Mouse (Mus musculus) T-helper 1 cell (primary cell): Measurements from ENCODE around the gene Cdkn2aip.

Source experiments
- in situ Hi-C: fragments of 300-600 bp; cut with MboI, MseI; formaldehyde crosslinking; loops from one replicate; pipeline ENCODE4 v1.15.1; 2025; ENCODE audit warnings: high pct_unique_total_duplicates

Cdkn2aip gene

GRCm38 (mm10) chr8:47662716-47663115 is 51.0 kb downstream of the Cdkn2aip start:
- in situ Hi-C loops: loop anchor here (10.0 to 25.0 kb wide), 2 partner anchors 128 to 1500 kb away; partner anchors contain the start of genes Cfap97, Rwdd4a, Snx25 and Trappc11

GRCm38 (mm10) chr8:47660394-47660793 is 53.3 kb downstream of the Cdkn2aip start:
- in situ Hi-C loops: loop anchor here (10.0 to 25.0 kb wide), 2 partner anchors 126 to 1498 kb away; partner anchors contain the start of genes Cfap97, Rwdd4a, Snx25 and Trappc11

- in situ Hi-C loops: loop anchor here (25.0 kb wide), 1 partner anchor 1497 kb away; the partner anchor contains the start of genes Cfap97 and Snx25
Observed at GRCm38 (mm10) chr8:47659463-47659862, 54.3 kb downstream of the Cdkn2aip start.
